Mouse (Mus musculus) forebrain, postnatal 0 days (tissue): ENCODE data around the gene Cyyr1. TPM values are rescaled to one million over a fixed set of nuclear protein-coding genes. Genes with fewer than 3 reads are reported as not detected.
A peak's percentile ranks its signal among the peaks of the same experiment; 100 is the strongest.

Source experiments
- ATAC-seq: fragments of 200-750 bp; cut with Nextera tagmentation; 2 replicates; pipeline ENCODE4 v1.8.0; 2017; ENCODE audit warnings: mild to moderate bottlenecking, moderate library complexity
- DNase-seq: peaks from one replicate; pipeline ENCODE4 v3.0.0-alpha.2; 2015
- H3K27ac ChIP-seq: fragments of 300-500 bp; sonication (generic); 2 replicates; pipeline ENCODE4 v1.5.1; 2014; ENCODE audit warnings: low read depth, mild to moderate bottlenecking, antibody characterized with exemption, low read length, moderate library complexity, mixed read lengths
- H3K27me3 ChIP-seq: fragments of 300-500 bp; sonication (generic); 2 replicates; pipeline ENCODE4 v1.6.1; 2014; ENCODE audit warnings: mild to moderate bottlenecking, low read length, mixed read lengths; ENCODE audit not compliant: insufficient read depth
- H3K36me3 ChIP-seq: fragments of 300-500 bp; sonication (generic); 2 replicates; pipeline ENCODE4 v1.6.1; 2014; ENCODE audit warnings: mild to moderate bottlenecking, moderate library complexity; ENCODE audit not compliant: insufficient read depth
- H3K4me1 ChIP-seq: fragments of 300-500 bp; sonication (generic); 2 replicates; pipeline ENCODE4 v1.6.1; 2014; ENCODE audit warnings: antibody characterized with exemption; ENCODE audit not compliant: insufficient read depth
- H3K4me2 ChIP-seq: fragments of 300-500 bp; sonication (generic); 2 replicates; pipeline ENCODE4 v1.6.1; 2014; ENCODE audit warnings: low read depth, mild to moderate bottlenecking, moderate library complexity
- H3K4me3 ChIP-seq: fragments of 300-500 bp; sonication (generic); 2 replicates; pipeline ENCODE4 v1.5.1; 2014; ENCODE audit warnings: low read depth, low read length, mixed read lengths
- H3K9ac ChIP-seq: fragments of 300-500 bp; sonication (generic); 2 replicates; pipeline ENCODE4 v1.6.1; 2014; ENCODE audit warnings: mild to moderate bottlenecking
- H3K9me3 ChIP-seq: fragments of 300-500 bp; sonication (generic); 2 replicates; pipeline ENCODE4 v1.6.1; 2016; ENCODE audit warnings: low read length
- CTCF ChIP-seq: sonication (generic); IDR thresholded peaks from 2 replicates; pipeline ENCODE4 v1.5.1; 2016; ENCODE audit warnings: antibody characterized with exemption, control low read depth, low read depth
- WGBS: fragments of 180-500 bp; shearing (Covaris S2); extraction: QIAGEN DNeasy Blood & Tissue Kit; methylation state at CpG from one replicate; pipeline ENCODE4 v1.1.7; 2014; 5-methylcytosine and 5-hydroxymethylcytosine counted together
- polyA plus RNA-seq: library from polyadenylated mRNA; unstranded; fragments of >200 nt; fragmentation: Nextera tagmentation; extraction: Ambion mirVana; gene quantifications from 2 replicates; pipeline ENCODE4 v1.2.1, GENCODE M21; 2015
- total RNA-seq: library from RNA; depleted of rRNA; stranded (reverse); fragments of >200 nt; gene quantifications from 2 replicates; pipeline ENCODE4 v1.2.3, GENCODE M21; 2014

Gene Cyyr1
- total and polyA plus RNA-seq, 2 experiments from 2014 or later: 1.3 to 2.1 TPM

- no peak for TF ChIP-seq CTCF
- Histone ChIP-seq H3K9ac (no peak overlapping the region), H3K4me3 (no peak overlapping the region), H3K4me2 (no peak overlapping the region), H3K4me1 (no peaks in the 10 kb centered on the region), H3K36me3 (no peaks in the 10 kb centered on the region), H3K27ac (no peak overlapping the region), H3K27me3 (no peaks in the 10 kb centered on the region), H3K9me3 (no peaks in the 10 kb centered on the region)
- WGBS: 61% methylated on average over 6 of the region's 6 CpGs
- no peak for ATAC-seq
- no peak for DNase-seq
These were observed 6.7 kb downstream of the Cyyr1 start for GRCm38 (mm10) chr16:85546519-85546918.

- no peak overlapping the region for H3K9ac ChIP-seq
These were observed 11.4 kb downstream of the Cyyr1 start for GRCm38 (mm10) chr16:85541676-85542273.

GRCm38 (mm10) chr16:85541023-85541422, 12.2 kb downstream of the Cyyr1 start:
- no peak for DNase-seq
- no peaks in the 10 kb centered on the region for H3K27me3 ChIP-seq
- 94% methylated on average over 6 of the region's 6 CpGs for WGBS
- no peak overlapping the region for H3K4me2 ChIP-seq
- no peak for ATAC-seq
- no peak for TF ChIP-seq CTCF
- no peak overlapping the region for H3K9ac ChIP-seq
- H3K27ac ChIP-seq: no peak overlapping the region
- no peak overlapping the region for H3K4me3 ChIP-seq
- H3K4me1 ChIP-seq: no peaks in the 10 kb centered on the region
- no peaks in the 10 kb centered on the region for H3K9me3 ChIP-seq
- no peaks in the 10 kb centered on the region for H3K36me3 ChIP-seq

More at GRCm38 (mm10) chr16:85541676-85542273, 11.4 kb downstream of the Cyyr1 start:
- no peak overlapping the region for H3K4me3 ChIP-seq
- ATAC-seq (no peak), DNase-seq (no peak)
- no peak overlapping the region for H3K4me2 ChIP-seq
- no peaks in the 10 kb centered on the region for H3K9me3 ChIP-seq
- no peaks in the 10 kb centered on the region for H3K27me3 ChIP-seq
- H3K27ac ChIP-seq: no peak overlapping the region
- H3K36me3 ChIP-seq: no peaks in the 10 kb centered on the region
- WGBS: 77% methylated on average over 4 of the region's 4 CpGs
- H3K4me1 ChIP-seq: no peaks in the 10 kb centered on the region
- TF ChIP-seq CTCF: no peak

GRCm38 (mm10) chr16:85538367-85538766, 14.8 kb downstream of the Cyyr1 start:
- no peak for ATAC-seq
- Histone ChIP-seq H3K27ac (no peak overlapping the region), H3K36me3 (no peaks in the 10 kb centered on the region), H3K9ac (no peak overlapping the region), H3K4me2 (no peak overlapping the region), H3K27me3 (no peaks in the 10 kb centered on the region), H3K4me3 (no peak overlapping the region), H3K4me1 (no peaks in the 10 kb centered on the region), H3K9me3 (no peaks in the 10 kb centered on the region)
- no peak for TF ChIP-seq CTCF
- 82% methylated on average over 5 of the region's 5 CpGs for WGBS
- no peak for DNase-seq

GRCm38 (mm10) chr16:85536075-85536474, 17.1 kb downstream of the Cyyr1 start:
- no peak for TF ChIP-seq CTCF
- Histone ChIP-seq H3K36me3 (no peaks in the 10 kb centered on the region), H3K27me3 (no peaks in the 10 kb centered on the region), H3K27ac (no peak overlapping the region), H3K9ac (no peak overlapping the region), H3K4me2 (no peak overlapping the region), H3K9me3 (no peaks in the 10 kb centered on the region), H3K4me3 (no peak overlapping the region), H3K4me1 (no peaks in the 10 kb centered on the region)
- WGBS: 85% methylated on average over 8 of the region's 8 CpGs
- DNase-seq (no peak), ATAC-seq (no peak)

GRCm38 (mm10) chr16:85527743-85528620, 25.2 kb downstream of the Cyyr1 start:
- ATAC-seq: peak; percentile 77
- Histone ChIP-seq H3K4me3 (no peak overlapping the region), H3K27me3 (no peaks in the 10 kb centered on the region), H3K4me2 (no peak overlapping the region), H3K27ac (no peak overlapping the region), H3K9ac (no peak overlapping the region), H3K9me3 (no peaks in the 10 kb centered on the region), H3K4me1 (no peaks in the 10 kb centered on the region), H3K36me3 (no peaks in the 10 kb centered on the region)
- 45% methylated on average over 12 of the region's 12 CpGs for WGBS
- TF ChIP-seq CTCF: no peak
- peak; percentile 35 for DNase-seq

- Histone ChIP-seq H3K27ac (no peak overlapping the region), H3K4me3 (no peak overlapping the region), H3K9ac (no peak overlapping the region), H3K27me3 (no peaks in the 10 kb centered on the region), H3K4me2 (no peak overlapping the region), H3K9me3 (no peaks in the 10 kb centered on the region), H3K36me3 (no peaks in the 10 kb centered on the region), H3K4me1 (no peaks in the 10 kb centered on the region)
- DNase-seq (no peak), ATAC-seq (no peak)
- WGBS: 82% methylated on average over 8 of the region's 8 CpGs
- TF ChIP-seq CTCF: no peak
These were observed 28.6 kb downstream of the Cyyr1 start for GRCm38 (mm10) chr16:85524589-85524988.
